Mouse (Mus musculus): ENCODE results near the gene Zfp286.

DNA sequence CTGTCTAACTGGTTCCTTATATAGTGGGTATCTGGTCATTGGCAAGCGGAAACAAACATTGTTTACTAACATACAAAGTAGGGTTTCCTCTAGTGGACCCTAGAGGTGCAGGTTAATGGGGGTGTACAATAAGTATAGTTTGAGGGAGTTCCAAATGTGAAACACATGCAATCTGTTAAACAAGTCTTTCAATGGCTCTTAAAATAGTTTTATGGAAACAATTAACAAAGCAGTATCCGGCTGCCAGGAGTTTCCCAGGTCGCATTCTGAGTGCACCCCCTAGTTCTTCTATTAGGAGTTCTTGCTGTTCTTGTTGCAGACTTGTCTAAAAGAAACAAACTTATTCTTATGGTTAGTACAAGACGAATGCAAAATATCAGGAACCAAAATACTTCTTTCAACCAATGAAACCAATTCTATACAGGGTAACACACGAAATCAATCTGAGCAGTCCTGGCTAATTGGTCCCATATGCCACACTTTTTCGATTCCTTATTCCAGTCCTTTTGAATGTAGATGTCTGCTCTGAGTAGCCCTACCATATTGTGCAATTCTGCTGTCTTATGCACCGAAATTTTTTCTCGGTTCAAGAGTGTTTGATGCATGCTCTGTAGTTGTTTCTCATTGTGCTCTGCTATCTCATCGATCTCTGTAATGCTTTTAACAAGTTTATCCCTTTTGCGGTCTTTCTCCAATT is 46.9 kb downstream of the Zfp286 start:
- no peak for TF ChIP-seq USF1 (IDR thresholded peaks at IDR 0.05; ENCODE audit: low read depth)
- TF ChIP-seq TCF12 (IDR thresholded peaks at IDR 0.05; ENCODE audit: insufficient read depth, poor library complexity, severe bottlenecking): no peak
- no peak for TF ChIP-seq POLR2AphosphoS2 (IDR thresholded peaks at IDR 0.05; ENCODE audit: insufficient read length, low read depth)
- TF ChIP-seq POLR2A (IDR thresholded peaks at IDR 0.05; ENCODE audit: insufficient read length, low read depth): no peak
